Mouse (Mus musculus): ENCODE measurements around the gene Car1. TPM values are rescaled to one million over a fixed set of nuclear protein-coding genes. Genes with fewer than 3 reads are reported as not detected.
"Not testable (repeated sequence)": the region's sequence is repeated elsewhere in the genome, so short reads cannot be mapped to it uniquely, and the experiment has no call there.

The Car1 gene
- polyA plus RNA-seq, 1 experiment = 0.12 TPM

DNA sequence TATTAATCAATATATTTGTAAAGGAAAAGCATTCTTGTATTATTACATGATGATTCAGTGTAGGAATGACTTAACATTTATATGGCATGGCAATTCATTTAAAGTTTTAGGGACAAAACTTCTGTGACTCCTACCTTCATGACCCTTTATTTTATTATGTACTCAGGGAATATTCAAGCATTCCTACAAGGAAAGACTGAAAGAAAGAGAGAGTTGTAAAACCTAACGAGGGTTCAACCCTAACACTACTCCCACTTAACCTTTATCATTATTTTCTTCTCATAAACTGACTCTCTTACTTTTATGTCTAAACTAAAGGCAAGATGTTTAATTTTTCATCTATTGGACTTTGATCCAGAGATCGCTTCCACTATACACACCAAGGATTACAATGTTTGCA is 28.0 kb downstream of the Car1 start:
- Histone ChIP-seq H3K4me3 (no peak overlapping the region), H3K36me3 (ENCODE audit: control insufficient read depth, insufficient read depth) (no peaks in the 10 kb centered on the region), H3ac (ENCODE audit: control insufficient read depth, insufficient read length) (no peak overlapping the region), H3K4me2 (ENCODE audit: low read depth) (no peak overlapping the region), H3K79me2 (ENCODE audit: control insufficient read depth, insufficient read depth) (no peaks in the 10 kb centered on the region), H3K27me3 (ENCODE audit: control insufficient read depth, insufficient read depth, insufficient read length) (no peaks in the 10 kb centered on the region)
- TF ChIP-seq TCF3 (IDR thresholded peaks at IDR 0.05; ENCODE audit: insufficient read length, low read depth) (no peak), E2F4 (IDR thresholded peaks at IDR 0.05; ENCODE audit: insufficient read depth) (no peak), SRF (IDR thresholded peaks at IDR 0.05; ENCODE audit: control insufficient read depth, insufficient read length, low read depth) (no peak), MYOG (IDR thresholded peaks at IDR 0.05; ENCODE audit: control insufficient read depth in 1 of 3, insufficient read depth in 1 of 3, insufficient read length in 2 of 3, low read depth in 2 of 3) (no peak), POLR2AphosphoS2 (IDR thresholded peaks at IDR 0.05; ENCODE audit: insufficient read length, low read depth) (no peak), TCF12 (IDR thresholded peaks at IDR 0.05; ENCODE audit: insufficient read depth, poor library complexity, severe bottlenecking) (no peak), REST (IDR thresholded peaks at IDR 0.05; ENCODE audit: insufficient read depth, insufficient read length) (no peak), MAX (IDR thresholded peaks at IDR 0.05; ENCODE audit: low read depth) (no peak), POLR2A (IDR thresholded peaks at IDR 0.05; ENCODE audit: insufficient read length, low read depth) (no peak), MYOD1 (IDR thresholded peaks at IDR 0.05; ENCODE audit: control insufficient read depth in 1 of 3, insufficient read length in 2 of 3, low read depth in 2 of 3) (no peak), CEBPB (IDR thresholded peaks at IDR 0.05; ENCODE audit: insufficient read depth, poor library complexity, severe bottlenecking) (no peak), USF1 (IDR thresholded peaks at IDR 0.05; ENCODE audit: low read depth) (no peak)

DNA sequence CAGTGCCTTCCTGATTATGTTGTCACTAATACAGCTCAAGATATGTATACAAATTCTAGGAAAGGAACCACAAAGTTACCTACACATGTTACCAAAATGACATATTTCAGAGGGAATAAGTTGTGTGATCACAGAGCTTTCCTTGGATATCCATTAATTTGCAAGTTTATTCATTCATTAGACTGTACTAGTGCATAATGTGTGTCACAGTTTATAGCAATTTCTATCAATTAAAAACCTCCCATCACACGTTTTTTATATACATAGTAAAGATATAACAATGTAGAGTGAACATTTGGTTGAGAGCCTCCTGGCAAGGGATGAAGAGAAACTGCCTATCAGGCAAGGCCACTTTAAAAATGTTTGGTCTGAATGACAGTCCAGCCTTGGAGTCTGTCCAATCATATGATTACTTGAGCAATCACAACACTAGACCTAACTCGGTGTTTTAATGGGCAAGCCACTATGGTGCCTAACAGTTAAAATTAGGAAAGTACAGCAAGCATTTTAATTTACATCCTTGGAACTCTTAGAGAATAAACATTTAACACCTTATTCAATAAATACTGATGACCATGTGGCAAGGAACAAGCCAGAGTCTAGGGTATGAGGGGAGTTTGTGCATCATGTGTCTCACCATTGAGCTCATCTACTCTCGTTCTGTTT is 31.5 kb downstream of the Car1 start:
- not testable (repeated sequence) for H3ac ChIP-seq (ENCODE audit: control insufficient read depth, insufficient read length); H3K79me2 ChIP-seq (ENCODE audit: control insufficient read depth, insufficient read depth); H3K4me2 ChIP-seq (ENCODE audit: low read depth); H3K4me3 ChIP-seq; H3K36me3 ChIP-seq (ENCODE audit: control insufficient read depth, insufficient read depth); H3K27me3 ChIP-seq (ENCODE audit: control insufficient read depth, insufficient read depth, insufficient read length)

DNA sequence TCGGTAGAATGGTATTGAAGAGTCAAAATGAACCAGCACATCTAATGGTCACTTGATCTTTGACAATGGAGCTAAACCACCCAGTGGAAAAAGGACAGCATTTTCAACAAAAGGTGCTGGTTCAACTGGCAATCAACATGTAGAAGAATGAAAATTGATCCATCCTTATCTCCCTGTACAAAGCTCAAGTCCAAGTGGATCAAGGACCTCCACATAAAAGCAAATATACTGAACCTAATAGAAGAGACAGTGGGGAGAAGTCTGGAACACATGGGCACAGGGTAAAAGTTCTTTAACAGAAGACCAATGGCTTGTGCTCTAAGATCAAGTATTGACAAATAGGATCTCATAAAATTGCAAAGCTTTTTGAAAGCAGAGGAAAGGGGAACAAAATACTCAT is 33.6 kb downstream of the Car1 start:
- H3K4me2 ChIP-seq (ENCODE audit: low read depth); H3K4me3 ChIP-seq; H3ac ChIP-seq (ENCODE audit: control insufficient read depth, insufficient read length); H3K27me3 ChIP-seq (ENCODE audit: control insufficient read depth, insufficient read depth, insufficient read length); H3K79me2 ChIP-seq (ENCODE audit: control insufficient read depth, insufficient read depth); H3K36me3 ChIP-seq (ENCODE audit: control insufficient read depth, insufficient read depth): not testable (repeated sequence)

DNA sequence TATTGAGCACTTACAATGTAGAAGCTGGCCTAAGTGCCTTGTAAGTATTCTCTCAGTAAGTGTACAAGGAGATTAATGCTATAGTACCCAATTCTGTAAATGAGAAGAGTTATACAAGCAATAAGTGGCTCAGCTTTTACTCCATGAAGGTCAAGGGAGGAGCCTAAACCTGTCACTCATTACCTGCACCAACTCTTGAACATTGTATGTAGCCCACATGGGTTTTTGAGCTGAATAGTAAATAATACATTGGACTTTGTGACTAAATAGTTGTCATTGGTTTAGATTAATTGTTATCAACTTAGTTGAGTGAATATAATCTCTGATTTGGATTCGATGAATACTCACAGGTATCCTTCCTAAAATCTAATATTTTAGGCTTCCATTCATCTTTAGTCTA is 35.7 kb downstream of the Car1 start:
- not testable (repeated sequence) for H3K4me2 ChIP-seq (ENCODE audit: low read depth); H3K36me3 ChIP-seq (ENCODE audit: control insufficient read depth, insufficient read depth); H3K4me3 ChIP-seq; H3K79me2 ChIP-seq (ENCODE audit: control insufficient read depth, insufficient read depth); H3ac ChIP-seq (ENCODE audit: control insufficient read depth, insufficient read length); H3K27me3 ChIP-seq (ENCODE audit: control insufficient read depth, insufficient read depth, insufficient read length)

DNA sequence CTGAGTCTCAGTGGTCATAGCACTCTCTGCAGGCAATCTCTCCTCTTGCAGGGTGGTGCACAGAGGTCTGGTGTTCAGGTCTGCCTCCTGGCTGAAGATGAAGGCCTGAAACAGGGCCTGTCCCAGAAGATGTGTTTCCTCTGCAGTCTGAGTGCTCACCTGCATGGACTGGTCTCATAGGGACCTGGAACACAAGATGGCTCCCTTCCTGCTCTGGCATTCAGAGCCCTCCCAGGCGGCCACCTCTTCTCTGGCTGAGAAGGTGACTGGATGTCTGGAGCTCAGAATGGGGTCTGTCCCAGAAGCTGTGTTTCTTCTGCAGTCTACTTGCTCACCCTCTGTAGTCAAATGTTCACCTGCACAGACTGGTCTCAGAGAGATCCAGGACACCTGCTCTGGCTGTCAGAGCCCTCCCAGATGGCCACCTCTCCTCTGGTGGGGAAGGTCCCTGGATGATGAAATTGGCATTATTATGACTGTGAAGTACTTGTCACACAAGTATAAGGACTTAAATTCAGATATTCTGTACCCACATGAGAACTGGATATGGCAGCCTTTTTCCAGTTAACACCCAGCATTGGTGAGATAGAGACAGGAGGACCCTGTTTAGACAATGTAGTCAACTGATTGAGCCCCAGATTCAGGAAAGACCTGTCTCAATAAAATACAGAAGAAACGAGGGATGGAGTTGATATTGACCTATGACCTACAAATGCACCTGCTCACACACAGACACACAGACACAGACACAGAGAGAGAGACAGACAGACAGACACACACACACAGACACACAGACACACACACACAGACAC is 43.2 kb downstream of the Car1 start:
- Histone ChIP-seq H3K4me3 (no peak overlapping the region), H3ac (ENCODE audit: control insufficient read depth, insufficient read length) (no peak overlapping the region), H3K4me2 (ENCODE audit: low read depth) (no peak overlapping the region), H3K36me3 (ENCODE audit: control insufficient read depth, insufficient read depth) (no peaks in the 10 kb centered on the region), H3K27me3 (ENCODE audit: control insufficient read depth, insufficient read depth, insufficient read length) (no peaks in the 10 kb centered on the region), H3K79me2 (ENCODE audit: control insufficient read depth, insufficient read depth) (no peaks in the 10 kb centered on the region)
- TF ChIP-seq MAX (IDR thresholded peaks at IDR 0.05; ENCODE audit: low read depth) (no peak), SRF (IDR thresholded peaks at IDR 0.05; ENCODE audit: control insufficient read depth, insufficient read length, low read depth) (no peak), E2F4 (IDR thresholded peaks at IDR 0.05; ENCODE audit: insufficient read depth) (no peak), USF1 (IDR thresholded peaks at IDR 0.05; ENCODE audit: low read depth) (no peak), TCF3 (IDR thresholded peaks at IDR 0.05; ENCODE audit: insufficient read length, low read depth) (no peak), POLR2A (IDR thresholded peaks at IDR 0.05; ENCODE audit: insufficient read length, low read depth) (no peak), CEBPB (IDR thresholded peaks at IDR 0.05; ENCODE audit: insufficient read depth, poor library complexity, severe bottlenecking) (no peak), REST (IDR thresholded peaks at IDR 0.05; ENCODE audit: insufficient read depth, insufficient read length) (no peak), TCF12 (IDR thresholded peaks at IDR 0.05; ENCODE audit: insufficient read depth, poor library complexity, severe bottlenecking) (no peak), MYOG (IDR thresholded peaks at IDR 0.05; ENCODE audit: control insufficient read depth in 1 of 3, insufficient read depth in 1 of 3, insufficient read length in 2 of 3, low read depth in 2 of 3) (no peak), POLR2AphosphoS2 (IDR thresholded peaks at IDR 0.05; ENCODE audit: insufficient read length, low read depth) (no peak), MYOD1 (IDR thresholded peaks at IDR 0.05; ENCODE audit: control insufficient read depth in 1 of 3, insufficient read length in 2 of 3, low read depth in 2 of 3) (no peak)
